Mouse (Mus musculus): Measurements from ENCODE around the gene Ciao2a.

DNA sequence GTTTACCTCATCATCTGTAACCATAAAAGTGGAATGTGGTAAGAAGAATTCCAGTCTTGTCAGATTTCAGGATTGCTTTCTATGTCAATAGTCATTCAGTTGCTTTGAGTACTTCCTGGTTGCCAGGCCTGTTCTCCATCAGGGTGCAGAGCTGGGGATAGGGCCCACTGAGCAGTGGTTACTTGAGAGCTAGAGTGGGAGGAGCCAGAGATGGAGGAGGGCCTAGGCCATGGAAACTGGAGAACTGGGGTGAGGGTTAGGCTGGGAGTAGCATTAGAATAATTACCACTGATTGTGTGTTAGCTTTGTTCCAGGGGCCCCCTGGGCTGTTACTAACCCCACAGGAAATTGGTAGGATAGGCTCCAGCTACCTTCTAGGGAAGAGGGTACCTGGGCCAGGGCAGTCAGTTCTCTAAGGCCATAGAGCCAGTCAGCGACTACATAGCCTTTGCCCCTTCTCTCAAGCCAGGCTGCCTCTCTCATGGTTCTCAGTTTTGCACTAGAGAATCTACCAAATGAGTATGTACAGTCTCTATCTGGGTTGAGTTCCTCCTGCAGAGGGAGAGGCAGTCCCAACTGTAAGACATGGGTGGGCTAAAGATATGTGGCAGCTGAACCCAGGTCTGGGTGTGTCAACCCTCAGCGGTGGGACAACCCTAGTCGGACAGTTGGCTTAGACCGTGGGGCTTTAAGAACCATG is 54.9 kb downstream of the Ciao2a start:
- TF ChIP-seq POLR2A (IDR thresholded peaks at IDR 0.05; ENCODE audit: borderline replicate concordance, control insufficient read depth, low read depth, low read length) (no peak), CTCF (IDR thresholded peaks at IDR 0.05; ENCODE audit: control insufficient read depth, insufficient read depth, low read length) (no peak)

Data from bone marrow, adult 2 months (tissue).